ENCODE assay signal across 16 mouse cellular contexts in genomic region chr10:88317151-88317550, GRCm38 (mm10).
"Had no signal": no experiment of that assay in that cellular context is flagged by ENCODE, and none has a peak within 500 bp of the region (broad histone marks: within the 10 kb centered on the region; RNA-seq: fewer than 3 reads in every experiment).

No protein-coding gene starts in this region.

- DNase-seq: heart, postnatal 10 days; heart, postnatal 14 days; heart, postnatal 36 days; heart, postnatal 4 days; kidney, adult 11 months; kidney, adult 18-20 months; kidney, adult 2 months; kidney, adult 8-10 months; kidney, adult 9 months; kidney, postnatal 10 days; kidney, postnatal 14 days; kidney, postnatal 25 days; kidney, postnatal 36 days; kidney, postnatal 4 days; layer of hippocampus, adult 9-11 months; layer of hippocampus, postnatal 36 days had no signal
